Mouse (Mus musculus) limb, embryonic 14.5 days (tissue): ENCODE data around the gene Spcs3. TPM values are rescaled to one million over a fixed set of nuclear protein-coding genes. Genes with fewer than 3 reads are reported as not detected.
"Not testable (repeated sequence)": the region's sequence is repeated elsewhere in the genome, so short reads cannot be mapped to it uniquely, and the experiment has no call there.

ENCODE experiments used
- ATAC-seq: fragments of 200-750 bp; cut with Nextera tagmentation; 2 replicates; pipeline ENCODE4 v1.8.0; 2017; ENCODE audit warnings: low read depth, moderate number of reproducible peaks, moderate TSS enrichment; ENCODE audit not compliant: low FRiP score
- DNase-seq: peaks from one replicate; pipeline ENCODE4 v3.0.0-alpha.2; 2015; ENCODE audit warnings: low spot score
- H3K27ac ChIP-seq: fragments of 300-500 bp; sonication (generic); replicated peaks from 2 replicates; pipeline ENCODE4 v1.5.1; 2014; ENCODE audit warnings: low read depth, mild to moderate bottlenecking, low read length, moderate library complexity, mixed read lengths
- H3K27me3 ChIP-seq: fragments of 300-500 bp; sonication (generic); 2 replicates; pipeline ENCODE4 v1.6.1; 2014; ENCODE audit warnings: low read length, mixed read lengths; ENCODE audit not compliant: control insufficient read depth, insufficient read depth
- H3K36me3 ChIP-seq: fragments of 300-500 bp; sonication (generic); 2 replicates; pipeline ENCODE4 v1.6.1; 2014; ENCODE audit warnings: mild to moderate bottlenecking, low read length, moderate library complexity, mixed read lengths; ENCODE audit not compliant: control insufficient read depth, insufficient read depth
- H3K4me1 ChIP-seq: fragments of 300-500 bp; sonication (generic); 2 replicates; pipeline ENCODE4 v1.6.1; 2014; ENCODE audit warnings: antibody characterized with exemption, low read length, mixed read lengths; ENCODE audit not compliant: control insufficient read depth, insufficient read depth
- H3K4me2 ChIP-seq: fragments of 300-500 bp; sonication (generic); replicated peaks from 2 replicates; pipeline ENCODE4 v1.6.1; 2014; ENCODE audit warnings: low read depth, mild to moderate bottlenecking, low read length, moderate library complexity; ENCODE audit not compliant: severe bottlenecking
- H3K4me3 ChIP-seq: fragments of 300-500 bp; sonication (generic); replicated peaks from 2 replicates; pipeline ENCODE4 v1.5.1; 2014; ENCODE audit warnings: low read length
- H3K9ac ChIP-seq: fragments of 300-500 bp; sonication (generic); 2 replicates; pipeline ENCODE4 v1.6.1; 2014; ENCODE audit warnings: mild to moderate bottlenecking, low read depth, low read length, moderate library complexity; ENCODE audit not compliant: severe bottlenecking
- H3K9me3 ChIP-seq: fragments of 300-500 bp; sonication (generic); 2 replicates; pipeline ENCODE4 v1.6.1; 2016; ENCODE audit warnings: low read length; ENCODE audit not compliant: control insufficient read depth
- POLR2A ChIP-seq: fragments of 200-500 bp; IDR thresholded peaks from 2 replicates; pipeline ENCODE4 v1.8.0; 2012; ENCODE audit warnings: inconsistent platforms, mild to moderate bottlenecking, moderate library complexity, borderline replicate concordance; ENCODE audit not compliant: insufficient read depth, insufficient read length; ENCODE audit errors: extremely low read depth
- WGBS: fragments of 180-500 bp; shearing (Covaris S2); extraction: QIAGEN DNeasy Blood & Tissue Kit; methylation state at CpG from one replicate; pipeline ENCODE4 v1.1.7; 2014; 5-methylcytosine and 5-hydroxymethylcytosine counted together
- polyA plus RNA-seq, 2 experiments: library from polyadenylated mRNA; depleted of rRNA in 1 of 2; stranded (reverse) in 1 of 2; unstranded in 1 of 2; fragments of >200 nt; fragmentation: Nextera tagmentation in 1 of 2; extraction: Ambion mirVana in 1 of 2; gene quantifications; 2 replicates each; pipeline versions ENCODE4 v1.2.1 to v1.2.3; 2012 to 2014

The Spcs3 gene
- polyA plus RNA-seq, 2 experiments = 39.7 to 86.5 TPM

DNA sequence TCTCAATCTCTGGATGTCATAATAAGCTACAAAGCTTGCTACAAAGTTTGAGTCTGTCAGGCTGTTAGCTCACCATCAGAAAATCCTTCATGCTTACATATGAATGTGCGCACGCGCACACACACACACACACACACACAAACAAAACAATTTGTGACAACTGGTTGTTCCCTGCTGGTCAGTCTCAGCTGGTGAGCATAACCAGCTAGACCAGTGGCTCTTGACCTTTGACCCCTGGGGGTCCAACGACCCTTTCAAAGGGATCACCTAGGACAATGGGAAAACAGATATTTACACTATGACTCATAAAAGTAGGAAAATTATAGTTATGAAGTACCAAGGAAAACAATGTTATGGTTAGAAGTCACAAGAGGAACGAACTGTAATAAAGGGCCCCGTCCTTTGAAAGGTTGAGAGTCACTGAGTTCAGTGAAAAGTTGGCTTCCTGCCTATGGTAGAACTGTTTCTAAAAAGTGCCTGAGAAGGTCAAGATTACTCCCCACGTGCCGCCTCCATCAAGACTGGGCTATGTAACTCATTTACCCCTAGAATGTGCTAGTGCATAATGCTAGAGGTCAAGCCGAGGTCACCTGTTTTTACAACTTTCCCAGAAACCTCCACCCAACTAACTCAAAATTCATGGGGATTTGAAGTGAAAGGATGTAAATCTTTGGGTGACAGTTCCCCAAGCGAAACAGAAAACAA is 10.9 kb downstream of the Spcs3 start:
- DNase-seq = no peak
- Histone ChIP-seq H3K9me3 (no peaks in the 10 kb centered on the region), H3K9ac (no peak overlapping the region), H3K36me3 (peaks cover 32% of the 10 kb centered on the region), H3K4me3 (no peak overlapping the region), H3K27me3 (no peaks in the 10 kb centered on the region), H3K27ac (no peak overlapping the region), H3K4me1 (no peaks in the 10 kb centered on the region), H3K4me2 (no peak overlapping the region)
- WGBS = 76% methylated on average over 10 of the region's 10 CpGs
- no peak for ATAC-seq
- no peak for TF ChIP-seq POLR2A

DNA sequence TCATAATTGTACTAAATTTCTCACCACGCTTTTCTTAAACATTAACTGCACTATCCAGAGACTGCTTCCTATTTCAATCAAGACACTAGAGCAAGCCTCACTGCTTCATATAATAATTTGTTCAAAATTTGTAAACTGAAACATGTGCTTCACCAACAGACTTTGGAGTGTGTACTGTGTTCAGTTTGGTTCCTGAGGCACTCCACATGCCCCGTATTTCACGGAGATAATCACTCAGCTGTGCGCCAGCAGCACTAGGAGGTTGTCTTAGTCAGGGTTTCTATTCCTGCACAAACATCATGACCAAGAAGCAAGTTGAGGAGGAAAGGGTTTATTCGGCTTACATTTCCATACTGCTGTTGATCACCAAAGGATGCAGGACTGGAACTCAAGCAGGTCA is 17.6 kb downstream of the Spcs3 start:
- not testable (repeated sequence) for H3K4me2 ChIP-seq, H3K9ac ChIP-seq, H3K9me3 ChIP-seq, H3K4me1 ChIP-seq, DNase-seq, H3K4me3 ChIP-seq, H3K36me3 ChIP-seq, H3K27ac ChIP-seq, ATAC-seq, H3K27me3 ChIP-seq
- whole genome bisulfite sequencing = 81% methylated on average over 5 of the region's 5 CpGs

DNA sequence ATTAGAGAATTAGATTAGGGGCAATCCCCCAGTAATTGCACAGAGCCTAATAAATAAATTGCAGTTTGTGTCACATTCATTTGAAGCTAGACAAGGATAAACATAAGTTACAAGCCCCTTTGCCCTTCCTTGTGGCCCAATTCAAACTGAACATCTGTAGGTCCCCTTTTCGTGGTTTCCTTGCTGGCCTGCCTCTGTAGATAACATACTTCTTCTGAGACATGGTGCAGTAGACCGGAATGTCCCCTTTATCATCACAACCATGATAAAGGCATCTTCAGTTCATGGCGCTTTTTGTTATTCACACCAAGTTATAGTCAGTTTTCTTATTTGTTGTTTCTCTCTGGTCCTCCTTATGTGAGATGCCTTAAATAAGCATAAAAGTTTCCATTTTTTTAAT is 18.0 kb downstream of the Spcs3 start:
- ATAC-seq = no peak
- H3K9me3 ChIP-seq = no peaks in the 10 kb centered on the region
- no peak overlapping the region for H3K27ac ChIP-seq
- no peaks in the 10 kb centered on the region for H3K27me3 ChIP-seq
- peaks cover 3% of the 10 kb centered on the region; the same call in 1 of the 2 replicates for H3K4me1 ChIP-seq
- WGBS = 84% methylated on average over 3 of the region's 3 CpGs
- TF ChIP-seq POLR2A = no peak
- no peaks in the 10 kb centered on the region for H3K36me3 ChIP-seq
- DNase-seq = no peak
- H3K9ac ChIP-seq = no peak overlapping the region
- H3K4me3 ChIP-seq = no peak overlapping the region
- H3K4me2 ChIP-seq = no peak overlapping the region

DNA sequence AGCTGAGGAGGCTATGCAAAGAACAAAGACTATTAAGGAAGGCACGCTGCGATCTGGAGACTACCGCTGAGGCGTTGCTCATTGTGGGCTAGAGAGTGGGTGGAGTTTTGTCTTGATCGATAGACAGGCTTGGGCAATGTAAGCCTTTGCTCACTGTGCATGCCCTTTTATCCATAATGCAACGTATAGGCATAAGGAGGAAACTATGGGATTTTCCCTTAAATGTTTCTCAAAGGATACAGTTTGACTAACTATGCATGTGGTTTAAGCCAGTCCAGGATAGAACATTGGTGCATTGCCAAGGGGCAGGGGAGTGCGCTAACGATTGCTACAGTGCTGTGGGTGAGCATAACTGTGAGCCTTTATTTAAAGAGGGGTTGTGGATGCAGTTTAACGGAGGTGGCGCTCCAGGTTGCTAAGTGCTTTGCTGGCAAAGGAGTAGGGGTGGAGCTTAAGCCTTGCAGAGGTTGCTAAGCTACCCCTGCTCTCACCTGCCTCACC is 20.5 kb downstream of the Spcs3 start:
- H3K9me3 ChIP-seq = no peaks in the 10 kb centered on the region
- H3K36me3 ChIP-seq = no peaks in the 10 kb centered on the region
- H3K4me2 ChIP-seq = peak overlapping the region; percentile 44
- peak; percentile 51 for DNase-seq
- H3K4me1 ChIP-seq = peaks cover 3% of the 10 kb centered on the region; the same call in 1 of the 2 replicates
- H3K9ac ChIP-seq = no peak overlapping the region
- 2% methylated on average over 10 of the region's 10 CpGs for WGBS
- peak; percentile 83 for ATAC-seq
- no peak overlapping the region for H3K27ac ChIP-seq
- no peaks in the 10 kb centered on the region for H3K27me3 ChIP-seq
- H3K4me3 ChIP-seq = peak overlapping the region; percentile 24
- TF ChIP-seq POLR2A = no peak

DNA sequence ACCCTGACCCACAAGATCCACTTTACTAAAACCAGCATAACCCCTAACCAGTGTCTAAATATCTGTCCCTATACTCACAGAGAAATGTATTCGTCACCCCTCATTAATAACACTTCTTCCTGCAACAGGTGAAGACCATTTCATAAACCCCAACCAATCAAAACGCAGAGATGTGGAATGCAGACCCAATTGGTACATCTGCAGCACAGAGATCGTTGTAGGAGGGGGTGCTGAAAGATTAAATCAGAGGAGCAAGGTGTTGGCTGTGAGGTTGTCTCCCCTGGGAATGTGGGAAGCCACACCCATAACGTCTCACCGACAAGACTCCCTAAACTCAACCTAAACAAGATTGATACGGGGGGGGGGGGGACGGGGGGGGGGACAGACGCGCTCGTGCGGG is 21.0 kb downstream of the Spcs3 start:
- DNase-seq (no peak), ATAC-seq (no peak)
- Histone ChIP-seq H3K27me3 (no peaks in the 10 kb centered on the region), H3K4me1 (peaks cover 3% of the 10 kb centered on the region; the same call in 1 of the 2 replicates), H3K36me3 (no peaks in the 10 kb centered on the region), H3K9me3 (no peaks in the 10 kb centered on the region), H3K4me2 (peak overlapping the region; percentile 44), H3K9ac (no peak overlapping the region), H3K27ac (no peak overlapping the region), H3K4me3 (peak overlapping the region; percentile 21; the same call in 1 of the 2 replicates)
- WGBS = 11% methylated on average over 5 of the region's 11 CpGs
- no peak for TF ChIP-seq POLR2A
